Mouse (Mus musculus): Measurements from ENCODE around the gene Fam122a.

- TF ChIP-seq CTCF (IDR thresholded peaks at IDR 0.05; ENCODE audit: extremely low read depth, insufficient read length, insufficient replicate concordance, low read depth, low read length): no peak
- no peak for TF ChIP-seq POLR2A (IDR thresholded peaks at IDR 0.05; ENCODE audit: low read depth, low read length)
These were observed 36.1 kb upstream of the Fam122a start for GRCm38 (mm10) chr19:24513105-24513843.

Data from small intestine, adult 2 months (tissue).